Comparison of ENCODE assay signal across 26 mouse cellular contexts in the genomic region with DNA sequence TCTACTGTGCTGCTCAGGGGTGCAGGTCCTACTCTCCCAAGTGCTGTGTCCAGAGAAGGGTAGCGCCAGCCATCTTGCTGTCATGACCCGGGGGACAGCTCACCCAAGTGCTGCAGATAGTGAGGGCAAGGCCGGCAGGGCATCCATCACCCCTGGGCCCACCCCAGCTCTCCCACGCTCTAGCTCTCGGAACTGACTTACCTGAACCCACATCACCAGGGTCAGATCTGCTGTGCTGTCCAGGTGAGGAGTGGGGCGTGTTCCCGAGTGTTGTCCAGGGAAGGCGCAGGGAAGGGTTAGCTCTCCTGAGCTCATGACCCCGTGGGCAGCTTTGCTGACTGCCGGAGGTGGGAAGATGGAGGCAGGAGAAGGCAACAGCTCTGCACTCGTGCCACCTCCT. TPM values are rescaled to one million over a fixed set of nuclear protein-coding genes. Genes with fewer than 3 reads are reported as not detected.
DNase-seq lines count a peak whose midpoint lies in the region; ATAC-seq lines count a peak whose summit lies in the region.
"Had no signal": no experiment of that assay in that cellular context is flagged by ENCODE, and none has a peak within 500 bp of the region (broad histone marks: within the 10 kb centered on the region; RNA-seq: fewer than 3 reads in every experiment).

No protein-coding gene starts in this region.

- H3K4me2 ChIP-seq in liver, embryonic 15.5 days, result no peak overlapping the region
- no peak overlapping the region for H3K4me2 ChIP-seq in liver, embryonic 11.5 days
- H3K4me2 ChIP-seq in midbrain, embryonic 13.5 days (replicated peaks), result no peak overlapping the region
- no peak overlapping the region for H3K4me2 ChIP-seq in midbrain, embryonic 16.5 days (ENCODE audit: low read length)
- H3K4me2 ChIP-seq: heart, embryonic 12.5 days; heart, embryonic 15.5 days; hindbrain, embryonic 14.5 days had no signal

- WGBS in liver, embryonic 15.5 days (ENCODE audit: insufficient replicate concordance), result 75% methylated on average over 11 of the region's 11 CpGs
- WGBS in liver, embryonic 11.5 days, result 84% methylated on average over 11 of the region's 11 CpGs
- 92% methylated on average over 11 of the region's 11 CpGs for WGBS in midbrain, embryonic 13.5 days
- 95% methylated on average over 11 of the region's 11 CpGs for WGBS in midbrain, embryonic 16.5 days

- no peak overlapping the region for H3K9ac ChIP-seq in liver, embryonic 15.5 days
- no peak overlapping the region for H3K9ac ChIP-seq in liver, embryonic 11.5 days (ENCODE audit: low read depth, low read length)
- H3K9ac ChIP-seq in midbrain, embryonic 13.5 days (replicated peaks), result no peak overlapping the region
- H3K9ac ChIP-seq in midbrain, embryonic 16.5 days (ENCODE audit: low read depth, low read length), result no peak overlapping the region
- H3K9ac ChIP-seq: heart, embryonic 12.5 days; heart, embryonic 15.5 days; hindbrain, embryonic 14.5 days had no signal

- peak; percentile 15; the same call in 1 of the 2 replicates for ATAC-seq in cerebellum, adult (ENCODE audit: insufficient number of reproducible peaks, low FRiP score, low TSS enrichment)
- 0 out of 2 replicates have a peak, but pooled peaks have one; percentile 12 for ATAC-seq in liver, embryonic 15.5 days (ENCODE audit: insufficient read depth)
- no peak for ATAC-seq in liver, embryonic 11.5 days (replicated peaks; ENCODE audit: low FRiP score)
- ATAC-seq in midbrain, embryonic 13.5 days, result 0 out of 2 replicates have a peak, but pooled peaks have one; percentile 43
- no peak for ATAC-seq in midbrain, embryonic 16.5 days
- ATAC-seq: activated CD4-positive, CD25-positive, alpha-beta regulatory T cell, adult 4 months; forebrain, embryonic 14.5 days; inflammation-experienced regulatory T-cells, adult 6 months had no signal

- H3K4me1 ChIP-seq in liver, embryonic 15.5 days (replicated peaks), result no peaks in the 10 kb centered on the region
- H3K4me1 ChIP-seq in liver, embryonic 11.5 days (replicated peaks; ENCODE audit: control insufficient read depth, insufficient read depth, low read length), result no peaks in the 10 kb centered on the region
- H3K4me1 ChIP-seq in midbrain, embryonic 13.5 days (replicated peaks), result no peaks in the 10 kb centered on the region
- no peaks in the 10 kb centered on the region for H3K4me1 ChIP-seq in midbrain, embryonic 16.5 days (ENCODE audit: control insufficient read depth, insufficient read depth, low read length)
- H3K4me1 ChIP-seq: heart, embryonic 12.5 days; heart, embryonic 15.5 days had no signal

- H3K4me3 ChIP-seq in liver, embryonic 15.5 days (replicated peaks), result no peak overlapping the region
- H3K4me3 ChIP-seq in liver, embryonic 11.5 days (ENCODE audit: low read depth, low read length), result no peak overlapping the region
- no peak overlapping the region for H3K4me3 ChIP-seq in midbrain, embryonic 13.5 days (replicated peaks)
- H3K4me3 ChIP-seq in midbrain, embryonic 16.5 days (ENCODE audit: low read depth, low read length), result no peak overlapping the region
- H3K4me3 ChIP-seq: forebrain, embryonic 10.5 days; heart, adult 2 months; heart, embryonic 12.5 days; heart, embryonic 15.5 days had no signal

- H3K27me3 ChIP-seq in liver, embryonic 15.5 days, result no peaks in the 10 kb centered on the region
- H3K27me3 ChIP-seq in liver, embryonic 11.5 days (replicated peaks; ENCODE audit: control insufficient read depth, insufficient read depth, low read length), result no peaks in the 10 kb centered on the region
- H3K27me3 ChIP-seq in midbrain, embryonic 13.5 days, result no peaks in the 10 kb centered on the region
- H3K27me3 ChIP-seq in midbrain, embryonic 16.5 days (ENCODE audit: control insufficient read depth, insufficient read depth, low read depth, low read length), result no peaks in the 10 kb centered on the region
- H3K27me3 ChIP-seq: heart, embryonic 12.5 days; heart, embryonic 15.5 days had no signal

- no peak overlapping the region for H3K27ac ChIP-seq in liver, embryonic 15.5 days (replicated peaks)
- no peak overlapping the region for H3K27ac ChIP-seq in liver, embryonic 11.5 days (ENCODE audit: low read depth, low read length)
- H3K27ac ChIP-seq in midbrain, embryonic 13.5 days, result no peak overlapping the region
- no peak overlapping the region for H3K27ac ChIP-seq in midbrain, embryonic 16.5 days (ENCODE audit: low read length)
- H3K27ac ChIP-seq: forebrain, embryonic 10.5 days; heart, adult 2 months; heart, embryonic 15.5 days; hindbrain, embryonic 14.5 days; hindbrain, postnatal 0 days had no signal

- no peaks in the 10 kb centered on the region for H3K9me3 ChIP-seq in liver, embryonic 15.5 days (replicated peaks)
- no peaks in the 10 kb centered on the region for H3K9me3 ChIP-seq in liver, embryonic 11.5 days (ENCODE audit: control insufficient read depth, low read length)
- H3K9me3 ChIP-seq in midbrain, embryonic 13.5 days, result no peaks in the 10 kb centered on the region
- no peaks in the 10 kb centered on the region for H3K9me3 ChIP-seq in midbrain, embryonic 16.5 days (replicated peaks; ENCODE audit: control insufficient read depth, low read length, poor library complexity, severe bottlenecking)
- H3K9me3 ChIP-seq: forebrain, embryonic 10.5 days; heart, embryonic 12.5 days; heart, embryonic 15.5 days had no signal

- DNase-seq in cerebellum, adult 9-11 months, result no peak
- peak; percentile 90 for DNase-seq in heart, adult 11 months
- no peak for DNase-seq in heart, adult 9 months (ENCODE audit: low spot score in 2 of 2)
- no peak for DNase-seq in liver, embryonic 11.5 days (ENCODE audit: low spot score)
- DNase-seq: adrenal gland, adult 8-10 months; adrenal gland, postnatal 25 days; cerebellum, adult 18-20 months; cerebellum, adult 9-10 months; cerebellum, postnatal 25 days; gastrocnemius, postnatal 25 days; heart, adult 2 months; heart, postnatal 10 days; heart, postnatal 4 days had no signal

- H3K36me3 ChIP-seq in liver, embryonic 15.5 days (replicated peaks), result no peaks in the 10 kb centered on the region
- H3K36me3 ChIP-seq in liver, embryonic 11.5 days (ENCODE audit: control insufficient read depth, insufficient read depth, low read length), result no peaks in the 10 kb centered on the region
- no peaks in the 10 kb centered on the region for H3K36me3 ChIP-seq in midbrain, embryonic 13.5 days
- H3K36me3 ChIP-seq in midbrain, embryonic 16.5 days (ENCODE audit: control insufficient read depth, insufficient read depth, low read length), result no peaks in the 10 kb centered on the region
- H3K36me3 ChIP-seq: forebrain, embryonic 10.5 days; heart, embryonic 12.5 days; heart, embryonic 15.5 days had no signal

RNA-seq across cellular contexts. Expression of gene Lyz1, which starts 23.7 kb away (rescaled TPM):
- 0.18 and 0.24 TPM in 2 replicates for polyA plus RNA-seq in liver, embryonic 15.5 days (2015; fragmentation: Nextera tagmentation; extraction: Ambion mirVana)
- not detected in 2 replicates for polyA plus RNA-seq in liver, embryonic 11.5 days (2014; fragmentation: Nextera tagmentation; extraction: Ambion mirVana)
- not detected in 2 replicates for polyA plus RNA-seq in midbrain, embryonic 13.5 days (2015; fragmentation: Nextera tagmentation; extraction: Ambion mirVana)
- polyA plus RNA-seq in midbrain, embryonic 16.5 days (2015; fragmentation: Nextera tagmentation; extraction: Ambion mirVana), result not detected in 2 replicates
- polyA plus RNA-seq: forebrain, embryonic 10.5 days; forebrain, embryonic 14.5 days; hindbrain, embryonic 11.5 days; hindbrain, embryonic 14.5 days; hindbrain, postnatal 0 days had no signal

RNA-seq across cellular contexts. Expression of gene Lyz2, which starts 34.3 kb away (rescaled TPM):
- 653 and 723 TPM in 2 replicates for polyA plus RNA-seq in liver, embryonic 15.5 days (2015; fragmentation: Nextera tagmentation; extraction: Ambion mirVana)
- polyA plus RNA-seq in liver, embryonic 11.5 days (2014; fragmentation: Nextera tagmentation; extraction: Ambion mirVana), result 86.2 and 92.6 TPM in 2 replicates
- 14.7 and 19.0 TPM in 2 replicates for polyA plus RNA-seq in midbrain, embryonic 13.5 days (2015; fragmentation: Nextera tagmentation; extraction: Ambion mirVana)
- polyA plus RNA-seq in midbrain, embryonic 16.5 days (2015; fragmentation: Nextera tagmentation; extraction: Ambion mirVana), result 13.4 and 16.8 TPM in 2 replicates

Comparison
In these comparisons a context has a peak if more than half of its experiments do, and no peak if none do; other contexts are left out.
1. ATAC-seq: peak in cerebellum, adult (single experiment), liver, embryonic 15.5 days (single experiment) and midbrain, embryonic 13.5 days (single experiment); none in liver, embryonic 11.5 days (single experiment) and midbrain, embryonic 16.5 days (single experiment).